Mouse (Mus musculus) c-Kit-positive CD71-negative TER-119-negative erythroid progenitor cells, embryonic 14.5 days (primary cell): ENCODE results near the gene Lag3.
A peak's percentile ranks its signal among the peaks of the same experiment; 100 is the strongest.
"Not testable (repeated sequence)": the region's sequence is repeated elsewhere in the genome, so short reads cannot be mapped to it uniquely, and the experiment has no call there.

Source experiments
- DNase-seq: peaks from one replicate; pipeline ENCODE4 v3.0.0-alpha.2; 2013; ENCODE audit warnings: low read depth

Gene Lag3

GRCm38 (mm10) chr6:124900056-124900800 is 11.3 kb downstream of the Lag3 start:
- DNase-seq: no peak

DNA sequence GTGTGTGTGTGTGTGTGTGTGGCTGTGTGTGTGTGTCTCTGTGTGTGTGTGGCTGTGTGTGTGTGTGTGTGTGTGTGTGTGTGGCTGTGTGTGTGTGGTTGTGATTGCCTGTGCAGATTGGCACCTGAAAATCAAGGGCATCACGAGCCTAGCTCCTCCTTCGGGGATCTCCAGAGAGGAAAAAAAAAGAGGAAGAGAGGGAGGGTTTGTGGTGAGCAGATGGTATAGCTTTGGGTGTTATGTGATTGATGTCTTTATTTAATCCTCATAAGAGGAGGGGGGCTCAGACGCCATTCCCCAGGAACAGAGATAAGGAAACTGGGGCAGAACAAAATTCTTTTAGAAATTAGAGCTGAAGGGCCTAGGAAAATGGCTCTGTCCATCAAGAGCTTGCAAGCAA is 13.1 kb downstream of the Lag3 start:
- no peak for DNase-seq

DNA sequence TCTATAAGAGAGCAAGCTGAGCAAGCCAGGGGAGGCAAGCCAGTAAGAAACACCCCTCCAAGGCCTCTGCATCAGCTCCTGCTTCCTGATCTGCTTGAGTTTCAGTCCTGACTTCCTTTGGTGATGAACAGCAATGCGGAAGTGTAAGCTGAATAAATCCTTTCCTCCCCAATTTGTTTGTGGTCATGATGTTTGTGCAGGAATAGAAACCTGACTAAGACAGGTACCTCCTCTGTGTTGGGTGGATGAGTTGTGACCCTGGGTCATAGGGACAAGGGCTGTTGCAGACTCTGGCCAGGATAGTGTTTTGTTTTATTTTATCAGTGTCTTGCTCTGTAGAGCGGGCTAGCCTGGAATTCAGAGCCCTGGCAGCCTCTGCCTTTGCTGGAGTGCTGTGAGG is 17.4 kb downstream of the Lag3 start:
- DNase-seq: not testable (repeated sequence)

DNA sequence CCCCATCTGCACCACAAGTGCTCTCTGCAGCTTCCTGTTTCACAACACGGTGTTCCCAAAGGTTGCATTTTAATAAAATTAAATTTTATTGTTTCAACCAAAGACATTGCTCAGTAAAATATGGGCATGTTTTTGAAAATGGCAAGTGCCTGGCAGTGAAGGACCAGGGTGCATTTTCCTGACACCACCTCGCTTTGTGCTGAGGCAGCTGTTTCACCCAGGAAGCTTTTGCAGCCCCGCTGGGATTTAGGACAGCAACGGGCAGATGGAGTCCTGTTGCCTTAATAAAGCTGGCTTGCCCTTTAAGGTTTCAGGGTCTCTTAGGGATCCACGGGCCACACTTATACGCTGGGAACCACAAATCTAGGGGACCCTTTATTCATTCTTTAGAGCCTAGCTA is 20.5 kb downstream of the Lag3 start:
- DNase-seq: no peak

DNA sequence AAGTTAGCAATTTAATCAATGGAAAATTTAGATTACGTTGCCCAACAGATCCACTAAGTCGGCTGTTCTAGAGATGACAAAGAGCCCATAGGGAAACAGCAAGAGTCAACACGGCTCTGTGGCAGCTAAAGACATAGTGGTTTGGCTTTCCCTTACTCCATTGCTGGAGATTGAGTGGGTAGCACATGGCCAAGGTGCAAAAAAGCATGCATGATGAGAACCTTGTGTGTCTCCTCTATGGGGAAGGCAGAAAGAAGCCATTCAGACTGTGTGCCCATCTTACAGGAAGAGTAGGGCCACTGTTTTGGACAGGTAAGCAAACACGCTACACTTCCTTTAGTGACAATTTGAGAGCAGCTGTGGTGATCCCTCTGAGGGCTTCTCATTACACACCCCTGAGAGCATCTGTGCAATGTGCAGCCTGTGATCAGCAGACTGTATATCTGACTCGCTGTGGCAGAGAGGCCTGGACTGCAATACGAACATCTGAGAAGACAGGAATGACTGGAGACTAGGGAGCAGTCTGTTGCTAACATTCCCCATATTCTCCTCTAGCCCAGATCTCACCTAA is 22.9 kb downstream of the Lag3 start:
- DNase-seq: no peak

GRCm38 (mm10) chr6:124887986-124888385 is 23.5 kb downstream of the Lag3 start, which contains the start of gene Cd4:
Gene Cd4, minus strand, starts transcription at chr6:124888221.
- DNase-seq: no peak

DNA sequence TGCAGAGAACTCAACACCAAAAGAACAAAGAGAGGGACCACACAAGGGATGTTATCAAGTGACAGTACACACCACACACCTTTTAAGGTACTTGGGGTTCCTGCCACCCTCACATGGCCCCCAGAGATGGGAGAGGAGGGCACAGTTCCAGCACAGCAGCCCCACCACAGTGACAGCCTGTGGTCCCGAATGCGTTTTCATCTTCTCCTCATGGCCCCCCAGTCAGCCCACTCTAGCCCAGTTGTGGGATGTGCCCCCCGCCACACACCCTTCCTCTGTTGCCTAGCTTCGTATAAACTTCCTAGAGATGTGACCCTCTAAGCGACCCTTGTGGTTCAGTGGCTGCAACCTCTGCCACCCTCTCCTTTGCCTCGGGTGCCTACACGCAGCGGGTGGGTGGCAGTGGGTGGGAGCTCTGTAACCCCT is 25.5 kb downstream of the Lag3 start:
- DNase-seq: no peak

GRCm38 (mm10) chr6:124884714-124885500 is 26.6 kb downstream of the Lag3 start:
- DNase-seq: no peak

DNA sequence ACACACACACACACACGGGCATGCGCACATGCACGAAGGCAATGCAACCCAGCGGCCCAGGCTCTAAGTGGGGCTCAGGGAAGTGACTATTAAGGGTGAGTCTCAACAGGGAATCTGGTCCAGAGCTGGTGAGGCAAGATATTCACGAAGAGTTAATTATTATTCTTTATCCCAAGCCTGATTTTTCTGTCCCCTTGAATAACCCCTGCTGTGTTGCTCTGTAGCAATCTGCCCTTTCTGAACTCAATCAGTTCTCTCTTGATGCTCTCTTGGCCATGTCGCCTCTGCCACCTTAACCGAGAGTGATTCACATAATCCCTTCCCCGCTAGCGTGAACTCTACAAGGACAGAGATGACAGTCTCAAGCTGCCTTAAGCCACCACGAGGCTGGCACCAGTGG is 28.2 kb downstream of the Lag3 start:
- no peak for DNase-seq

DNA sequence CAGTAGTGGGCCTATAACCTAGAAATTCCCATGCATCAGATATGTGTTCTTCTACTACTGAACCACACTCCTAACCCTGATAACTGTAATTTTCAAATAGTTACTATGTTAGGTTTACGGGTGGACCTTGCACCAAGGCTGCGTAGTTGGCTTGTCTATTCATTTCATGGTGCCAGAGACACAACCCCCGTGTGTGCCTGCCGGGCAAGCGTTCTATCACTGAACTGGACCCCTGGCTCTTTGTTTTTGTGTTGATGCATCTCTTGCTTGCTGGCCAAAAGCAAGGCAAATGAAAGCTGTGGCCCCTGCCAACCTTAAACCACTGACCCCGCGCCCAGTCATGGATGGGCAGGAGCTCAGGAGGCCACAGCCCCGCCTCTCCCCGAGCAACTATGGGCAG is 29.7 kb downstream of the Lag3 start:
- no peak for DNase-seq

DNA sequence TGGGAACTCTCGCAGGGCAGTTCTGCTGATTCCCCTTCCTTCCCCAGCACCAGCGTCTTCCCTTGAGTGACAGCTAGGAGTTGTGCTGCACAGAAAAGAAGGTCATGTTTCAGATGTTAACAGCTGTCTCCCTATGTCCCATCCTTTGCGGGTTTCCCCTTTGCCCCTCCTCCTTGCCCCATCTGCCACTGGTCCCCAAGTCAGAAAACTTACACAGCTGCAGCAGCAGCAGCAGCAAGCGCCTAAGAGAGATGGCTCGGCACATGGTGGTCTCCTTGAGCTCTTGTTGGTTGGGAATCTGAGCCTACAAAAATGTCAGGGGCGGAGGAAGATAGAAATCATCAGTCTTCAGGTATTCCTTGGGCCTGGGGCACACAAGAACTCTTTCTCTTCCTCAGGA is 32.1 kb downstream of the Lag3 start:
- DNase-seq: no peak

DNA sequence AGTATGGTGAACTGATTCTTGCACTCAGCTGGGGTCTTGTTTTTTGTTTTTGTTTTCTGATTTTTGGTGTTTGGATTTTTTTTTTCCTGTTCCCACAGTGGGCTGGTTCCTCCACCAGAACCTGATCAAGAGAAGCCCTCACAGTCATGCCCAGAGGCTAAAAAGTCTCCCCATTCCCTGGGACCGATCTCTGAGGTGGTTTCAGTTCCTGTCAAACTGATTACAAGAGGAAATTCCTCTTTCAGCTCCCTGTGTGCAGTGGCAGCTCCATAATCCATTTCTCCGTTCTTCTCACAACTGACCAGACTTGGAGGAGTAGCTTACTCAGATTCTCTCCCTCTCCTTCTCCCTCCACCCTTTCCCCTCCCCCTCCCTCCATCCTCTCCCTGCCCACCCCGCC is 37.2 kb downstream of the Lag3 start:
- DNase-seq: no peak

- no peak for DNase-seq
Measured at GRCm38 (mm10) chr6:124866560-124866959, 44.9 kb downstream of the Lag3 start.

DNA sequence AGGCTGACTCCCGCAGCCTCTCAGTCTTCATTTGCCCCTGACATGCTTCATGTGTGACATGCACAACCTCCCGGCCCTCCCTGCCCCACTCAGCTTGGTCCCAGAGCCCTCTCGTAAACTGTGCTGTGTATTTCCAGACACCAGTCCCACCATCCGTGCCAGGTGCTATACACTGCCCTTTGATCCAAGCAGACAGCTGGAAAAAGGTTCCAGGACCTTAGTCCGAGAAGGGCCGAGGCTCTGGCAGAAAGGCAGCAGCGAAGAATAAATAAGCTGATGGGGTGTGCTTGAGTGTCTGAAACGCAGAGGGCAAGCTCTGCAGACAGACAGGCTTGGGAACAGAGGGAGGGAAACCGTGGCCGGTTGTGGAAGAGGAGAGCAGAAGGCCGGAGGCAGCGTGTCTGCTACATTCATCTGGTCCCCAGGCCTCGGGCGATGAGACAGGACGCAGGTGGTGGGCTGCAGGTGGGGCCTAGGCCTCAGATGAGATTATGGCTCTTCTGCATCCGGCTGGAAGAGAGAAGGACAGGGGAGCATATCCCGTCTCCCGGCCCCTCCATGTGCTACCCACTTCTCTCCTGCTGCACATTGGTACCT is 45.6 kb downstream of the Lag3 start:
- no peak for DNase-seq

- DNase-seq: no peak
Measured at GRCm38 (mm10) chr6:124863658-124864298, 47.7 kb downstream of the Lag3 start, which contains the start of gene Gpr162. Gene Gpr162, minus strand, starts transcription at chr6:124863983.

- DNase-seq: no peak
Measured at GRCm38 (mm10) chr6:124863125-124863657, 48.3 kb downstream of the Lag3 start.

- no peak for DNase-seq
Measured at GRCm38 (mm10) chr6:124862406-124863124, 48.9 kb downstream of the Lag3 start.

GRCm38 (mm10) chr6:124861802-124862201 is 49.7 kb downstream of the Lag3 start:
- DNase-seq: no peak

GRCm38 (mm10) chr6:124861266-124861665 is 50.2 kb downstream of the Lag3 start:
- DNase-seq: no peak

GRCm38 (mm10) chr6:124860511-124860910 is 51.0 kb downstream of the Lag3 start:
- DNase-seq: no peak

GRCm38 (mm10) chr6:124859725-124860124 is 51.8 kb downstream of the Lag3 start:
- peak; percentile 72 for DNase-seq
